Mouse (Mus musculus) forebrain, embryonic 16.5 days (tissue): ENCODE data around the gene Slc44a5. TPM values are rescaled to one million over a fixed set of nuclear protein-coding genes. Genes with fewer than 3 reads are reported as not detected.

Experiments used
- ATAC-seq: fragments of 200-750 bp; cut with Nextera tagmentation; 2 replicates; pipeline ENCODE4 v1.8.0; 2017; ENCODE audit warnings: mild to moderate bottlenecking, moderate library complexity
- H3K27ac ChIP-seq: fragments of 300-500 bp; sonication (generic); 2 replicates; pipeline ENCODE4 v1.5.1; 2014; ENCODE audit warnings: low read length, control low read depth
- H3K27me3 ChIP-seq: fragments of 300-500 bp; sonication (generic); replicated peaks from 2 replicates; pipeline ENCODE4 v1.6.1; 2014; ENCODE audit warnings: low read length; ENCODE audit not compliant: control insufficient read depth, insufficient read depth
- H3K36me3 ChIP-seq: fragments of 300-500 bp; sonication (generic); 2 replicates; pipeline ENCODE4 v1.6.1; 2014; ENCODE audit not compliant: control insufficient read depth, insufficient read depth
- H3K4me1 ChIP-seq: fragments of 300-500 bp; sonication (generic); replicated peaks from 2 replicates; pipeline ENCODE4 v1.6.1; 2014; ENCODE audit warnings: low read length; ENCODE audit not compliant: control insufficient read depth, insufficient read depth
- H3K4me2 ChIP-seq: fragments of 300-500 bp; sonication (generic); 2 replicates; pipeline ENCODE4 v1.6.1; 2014; ENCODE audit warnings: mild to moderate bottlenecking, low read length, control low read depth
- H3K4me3 ChIP-seq: fragments of 300-500 bp; sonication (generic); replicated peaks from 2 replicates; pipeline ENCODE4 v1.5.1; 2014; ENCODE audit warnings: mild to moderate bottlenecking, low read length, control low read depth
- H3K9ac ChIP-seq: fragments of 300-500 bp; sonication (generic); replicated peaks from 2 replicates; pipeline ENCODE4 v1.6.1; 2014; ENCODE audit warnings: low read depth, low read length, control low read depth
- H3K9me3 ChIP-seq: fragments of 300-500 bp; sonication (generic); 2 replicates; pipeline ENCODE4 v1.6.1; 2016; ENCODE audit warnings: low read length; ENCODE audit not compliant: control insufficient read depth
- WGBS: fragments of 180-500 bp; shearing (Covaris S2); extraction: QIAGEN DNeasy Blood & Tissue Kit; methylation state at CpG from one replicate; pipeline ENCODE4 v1.1.7; 2014; 5-methylcytosine and 5-hydroxymethylcytosine counted together
- polyA plus RNA-seq: library from polyadenylated mRNA; unstranded; fragments of >200 nt; fragmentation: Nextera tagmentation; extraction: Ambion mirVana; gene quantifications from 2 replicates; pipeline ENCODE4 v1.2.1, GENCODE M21; 2015

The Slc44a5 gene
- polyA plus RNA-seq, 1 experiment from 2014 or later: 9.1 TPM

DNA sequence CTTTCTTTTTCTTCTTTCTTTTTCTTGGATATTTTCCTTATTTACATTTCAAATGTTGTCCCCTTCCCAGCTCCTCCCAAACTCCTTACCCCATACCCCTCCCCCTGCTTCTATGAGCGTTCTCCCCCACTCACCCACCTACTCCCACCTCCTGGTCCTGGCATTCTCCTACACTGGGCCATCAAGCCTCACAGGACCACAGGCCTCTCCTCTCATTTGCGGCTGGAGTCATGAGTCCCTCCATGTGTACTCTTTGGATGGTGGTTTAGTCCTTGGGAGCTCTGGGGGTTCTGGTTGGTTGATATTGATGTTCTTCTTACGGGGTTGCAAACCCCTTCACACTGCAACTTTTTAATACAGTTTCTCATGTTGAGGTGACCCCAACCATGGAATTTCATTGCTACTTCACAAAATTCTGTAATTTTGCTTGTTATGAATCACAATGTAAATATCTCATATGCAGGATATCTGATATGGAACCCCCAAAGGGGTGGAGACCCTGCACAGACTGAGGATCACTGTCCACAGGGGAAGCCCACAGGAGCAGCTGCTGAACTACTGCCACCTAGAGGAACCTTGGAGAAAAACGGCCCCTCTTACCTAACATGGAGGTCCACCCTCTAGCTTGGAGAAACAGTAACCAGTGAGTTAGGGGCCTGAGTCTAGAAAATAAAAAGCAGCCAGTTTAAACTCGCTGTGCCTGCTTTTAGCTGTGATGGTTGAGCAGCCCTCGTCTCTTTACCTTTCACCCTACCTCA is 11.4 kb upstream of the Slc44a5 start:
- H3K27ac ChIP-seq: no peak overlapping the region
- no peaks in the 10 kb centered on the region for H3K4me1 ChIP-seq
- H3K4me3 ChIP-seq: no peak overlapping the region
- no peak overlapping the region for H3K4me2 ChIP-seq
- WGBS: 72% methylated on average over 6 of the region's 6 CpGs
- no peaks in the 10 kb centered on the region for H3K36me3 ChIP-seq
- no peak for ATAC-seq
- H3K9me3 ChIP-seq: no peaks in the 10 kb centered on the region
- H3K27me3 ChIP-seq: no peaks in the 10 kb centered on the region
- no peak overlapping the region for H3K9ac ChIP-seq

DNA sequence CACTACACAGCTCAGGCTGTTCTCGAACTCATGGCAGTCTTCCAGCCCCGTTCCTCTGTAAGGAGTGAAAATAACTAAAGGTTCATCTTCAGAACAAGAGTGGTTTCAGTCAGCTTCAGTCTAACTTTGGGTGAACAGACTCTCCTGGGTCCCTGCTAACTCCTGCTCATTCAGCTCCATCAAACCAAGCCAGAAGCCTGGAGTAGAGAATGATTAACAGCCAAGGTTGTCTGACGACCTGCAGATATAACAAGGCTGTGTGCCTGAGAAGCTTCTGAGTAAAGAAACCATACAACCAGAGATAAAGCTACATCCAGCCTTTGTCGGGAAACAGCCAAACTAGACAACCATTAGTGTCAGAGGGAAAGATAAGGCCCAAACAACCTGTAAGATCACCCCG is 5.8 kb upstream of the Slc44a5 start:
- Histone ChIP-seq H3K27me3 (no peaks in the 10 kb centered on the region), H3K27ac (no peak overlapping the region), H3K36me3 (no peaks in the 10 kb centered on the region), H3K4me3 (no peak overlapping the region), H3K9me3 (no peaks in the 10 kb centered on the region), H3K9ac (no peak overlapping the region), H3K4me2 (no peak overlapping the region), H3K4me1 (no peaks in the 10 kb centered on the region)
- 91% methylated on average over 5 of the region's 5 CpGs for WGBS
- no peak for ATAC-seq

DNA sequence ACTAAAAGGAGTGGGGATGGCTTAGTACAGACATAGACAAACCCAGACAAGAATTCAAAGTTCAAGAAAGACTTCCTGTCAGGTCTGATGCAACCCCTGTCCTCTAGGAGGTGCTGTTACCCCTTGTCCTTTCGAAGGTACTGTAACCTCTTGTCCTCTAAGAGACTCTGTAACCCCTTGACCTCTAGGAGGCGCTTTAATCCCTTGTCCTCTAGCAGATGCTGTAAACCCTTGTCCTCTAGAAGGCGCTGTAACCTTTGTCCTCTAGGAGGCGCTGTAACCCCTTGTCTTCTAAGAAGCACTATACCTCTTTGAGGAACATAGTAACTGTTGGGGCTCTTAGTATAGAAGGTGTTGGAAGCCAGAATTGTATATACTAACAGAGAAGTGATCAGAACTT is 4.7 kb upstream of the Slc44a5 start:
- H3K27me3 ChIP-seq: no peaks in the 10 kb centered on the region
- no peak overlapping the region for H3K9ac ChIP-seq
- no peaks in the 10 kb centered on the region for H3K36me3 ChIP-seq
- no peak overlapping the region for H3K27ac ChIP-seq
- H3K4me2 ChIP-seq: no peak overlapping the region
- H3K4me1 ChIP-seq: no peaks in the 10 kb centered on the region
- no peaks in the 10 kb centered on the region for H3K9me3 ChIP-seq
- ATAC-seq: no peak
- H3K4me3 ChIP-seq: no peak overlapping the region
- 34% methylated on average over 4 of the region's 4 CpGs for WGBS

DNA sequence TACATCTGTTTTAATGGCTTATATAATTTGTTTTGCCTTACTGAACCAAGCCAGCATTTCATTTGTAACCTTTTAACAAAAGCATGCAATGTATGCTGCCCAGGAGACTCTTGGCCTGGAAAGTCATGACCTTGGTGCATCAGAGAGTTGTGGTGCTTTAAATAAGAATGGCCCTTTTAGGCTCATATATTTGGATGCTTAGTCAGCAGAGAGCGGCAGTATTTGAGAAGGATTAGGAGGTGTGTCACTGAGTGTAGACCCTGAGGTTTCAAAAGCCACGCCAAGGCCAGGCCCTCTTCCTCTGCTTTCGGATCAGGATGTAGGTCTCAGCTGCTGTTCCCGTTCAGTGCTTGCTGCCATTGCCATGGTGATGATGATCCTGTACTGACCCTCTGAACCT is 3.8 kb upstream of the Slc44a5 start:
- Histone ChIP-seq H3K4me2 (no peak overlapping the region), H3K27ac (no peak overlapping the region), H3K4me3 (no peak overlapping the region), H3K9ac (no peak overlapping the region), H3K36me3 (no peaks in the 10 kb centered on the region), H3K4me1 (peaks cover 6% of the 10 kb centered on the region), H3K27me3 (no peaks in the 10 kb centered on the region), H3K9me3 (no peaks in the 10 kb centered on the region)
- WGBS: 89% methylated on average over 4 of the region's 4 CpGs
- no peak for ATAC-seq

DNA sequence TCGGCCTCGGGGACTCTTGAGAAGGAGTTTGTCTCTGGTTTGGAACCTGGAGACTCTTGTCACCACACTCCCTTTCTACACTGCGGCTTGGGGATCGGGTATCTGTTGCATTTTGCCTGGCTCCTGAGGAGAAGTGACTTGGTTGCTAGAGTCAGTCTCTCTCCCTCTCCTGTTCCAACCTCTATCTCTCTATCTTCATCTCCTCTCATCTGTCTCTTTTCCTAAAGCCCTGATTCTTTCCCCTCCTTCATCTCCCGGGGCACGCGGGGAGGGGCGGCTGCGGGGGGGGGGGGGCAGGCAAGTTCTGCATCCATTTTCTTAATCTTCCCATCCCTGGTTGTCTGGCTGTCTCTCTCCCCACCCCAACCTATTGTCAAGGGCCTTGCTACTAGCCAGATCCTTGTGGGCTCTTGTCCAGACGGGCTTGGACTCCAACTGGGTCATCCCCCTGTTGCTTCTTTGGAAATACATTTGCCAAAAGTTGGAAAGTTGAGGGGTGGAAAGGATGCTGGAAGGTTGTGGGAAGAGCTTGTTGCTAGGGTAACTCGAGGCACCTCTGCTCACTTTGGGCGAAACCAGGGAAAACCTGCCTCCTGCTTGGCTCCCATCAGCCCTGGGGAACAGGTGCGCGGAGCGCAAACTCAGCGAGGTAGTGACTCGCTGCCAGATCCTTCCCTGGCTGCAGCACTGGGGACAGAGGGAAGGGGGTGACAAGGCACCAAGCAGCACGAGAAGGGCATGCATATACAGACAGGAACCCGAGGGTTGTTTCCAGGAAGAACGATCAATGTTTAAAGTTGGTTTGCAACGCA is 919 bp downstream of the Slc44a5 start:
- ATAC-seq: peak; percentile 21
- H3K4me2 ChIP-seq: peak overlapping the region; percentile 94
- WGBS: 2% methylated on average over 21 of the region's 21 CpGs

DNA sequence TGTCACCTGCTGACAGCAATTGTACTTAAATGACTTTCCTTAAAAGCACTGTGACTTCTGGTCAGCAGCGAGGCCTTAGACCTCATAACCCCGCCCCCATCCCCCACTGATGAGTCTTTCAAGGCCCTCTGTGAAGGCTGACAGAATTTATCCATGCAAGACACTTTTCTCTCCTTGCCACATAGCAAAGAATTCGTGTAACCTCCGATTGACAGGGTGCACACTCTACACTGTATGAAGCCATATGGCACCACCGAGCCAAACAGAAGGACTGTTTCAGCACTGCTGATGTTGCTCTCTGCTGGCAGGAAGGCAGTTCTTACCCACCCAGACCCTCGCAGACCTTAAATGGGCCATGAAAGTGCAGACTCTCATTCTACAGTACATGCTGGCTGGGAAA is 1.8 kb downstream of the Slc44a5 start:
- no peaks in the 10 kb centered on the region for H3K36me3 ChIP-seq

More for the DNA sequence above, 919 bp downstream of the Slc44a5 start:
- Histone ChIP-seq H3K27ac (peak overlapping the region; percentile 2; the same call in 1 of the 2 replicates), H3K9me3 (no peaks in the 10 kb centered on the region), H3K4me1 (peaks cover 17% of the 10 kb centered on the region), H3K27me3 (no peaks in the 10 kb centered on the region), H3K4me3 (peak overlapping the region; percentile 58), H3K36me3 (no peaks in the 10 kb centered on the region), H3K9ac (peak overlapping the region; percentile 76)

DNA sequence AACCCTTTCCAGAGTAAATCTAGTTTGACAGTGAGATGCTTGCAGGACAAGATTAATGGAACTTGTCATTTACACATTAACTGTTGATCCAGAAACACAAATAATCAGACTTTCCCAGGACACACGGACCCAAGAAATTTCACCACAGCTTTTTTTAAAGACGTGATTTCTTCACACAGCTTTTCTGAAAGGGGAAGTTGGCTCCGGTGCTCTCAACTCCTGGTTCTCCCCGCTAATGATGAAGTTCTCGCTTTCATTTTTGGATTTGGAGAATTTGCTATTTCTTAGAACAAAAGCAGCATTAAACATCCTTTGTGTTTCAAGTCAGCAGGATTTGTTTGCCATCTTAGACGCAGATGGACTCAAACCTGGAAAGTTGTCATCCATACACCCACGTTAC is 2.6 kb downstream of the Slc44a5 start:
- Histone ChIP-seq H3K36me3 (no peaks in the 10 kb centered on the region), H3K27ac (no peak overlapping the region), H3K4me1 (peaks cover 17% of the 10 kb centered on the region), H3K4me2 (no peak overlapping the region), H3K9ac (no peak overlapping the region), H3K27me3 (no peaks in the 10 kb centered on the region), H3K4me3 (no peak overlapping the region), H3K9me3 (no peaks in the 10 kb centered on the region)
- WGBS: 82% methylated on average over 7 of the region's 7 CpGs
- ATAC-seq: no peak

More for the DNA sequence above, 1.8 kb downstream of the Slc44a5 start:
- ATAC-seq: peak; percentile 55
- Histone ChIP-seq H3K4me2 (peak overlapping the region; percentile 94), H3K27ac (no peak overlapping the region), H3K9ac (no peak overlapping the region), H3K9me3 (no peaks in the 10 kb centered on the region), H3K4me1 (peaks cover 17% of the 10 kb centered on the region), H3K4me3 (peak overlapping the region; percentile 58), H3K27me3 (no peaks in the 10 kb centered on the region)
- WGBS: 4% methylated on average over 6 of the region's 6 CpGs

DNA sequence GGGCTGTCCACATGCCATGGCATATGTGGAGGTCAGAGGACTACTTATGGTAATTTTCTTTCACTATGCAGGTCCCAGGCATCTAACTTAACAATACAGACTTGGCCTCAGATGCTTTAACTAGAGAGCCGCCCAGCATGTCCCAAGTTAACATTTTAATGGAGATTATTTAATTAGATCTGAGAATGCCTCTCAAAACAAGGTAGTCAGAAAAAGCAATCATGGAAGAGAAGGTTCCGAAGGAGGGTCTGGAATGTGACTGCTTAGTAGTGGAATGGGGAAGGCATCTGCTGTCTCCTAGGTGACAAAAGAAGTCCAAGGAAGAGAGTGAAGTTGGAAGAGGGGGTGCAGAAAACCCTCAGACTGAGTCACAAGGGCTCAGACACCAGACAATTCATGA is 7.4 kb downstream of the Slc44a5 start:
- Histone ChIP-seq H3K9me3 (no peaks in the 10 kb centered on the region), H3K27me3 (no peaks in the 10 kb centered on the region), H3K4me1 (no peaks in the 10 kb centered on the region), H3K9ac (no peak overlapping the region), H3K4me2 (no peak overlapping the region), H3K4me3 (no peak overlapping the region), H3K27ac (no peak overlapping the region), H3K36me3 (no peaks in the 10 kb centered on the region)
- no peak for ATAC-seq
- WGBS: 30% methylated on average over 2 of the region's 2 CpGs

DNA sequence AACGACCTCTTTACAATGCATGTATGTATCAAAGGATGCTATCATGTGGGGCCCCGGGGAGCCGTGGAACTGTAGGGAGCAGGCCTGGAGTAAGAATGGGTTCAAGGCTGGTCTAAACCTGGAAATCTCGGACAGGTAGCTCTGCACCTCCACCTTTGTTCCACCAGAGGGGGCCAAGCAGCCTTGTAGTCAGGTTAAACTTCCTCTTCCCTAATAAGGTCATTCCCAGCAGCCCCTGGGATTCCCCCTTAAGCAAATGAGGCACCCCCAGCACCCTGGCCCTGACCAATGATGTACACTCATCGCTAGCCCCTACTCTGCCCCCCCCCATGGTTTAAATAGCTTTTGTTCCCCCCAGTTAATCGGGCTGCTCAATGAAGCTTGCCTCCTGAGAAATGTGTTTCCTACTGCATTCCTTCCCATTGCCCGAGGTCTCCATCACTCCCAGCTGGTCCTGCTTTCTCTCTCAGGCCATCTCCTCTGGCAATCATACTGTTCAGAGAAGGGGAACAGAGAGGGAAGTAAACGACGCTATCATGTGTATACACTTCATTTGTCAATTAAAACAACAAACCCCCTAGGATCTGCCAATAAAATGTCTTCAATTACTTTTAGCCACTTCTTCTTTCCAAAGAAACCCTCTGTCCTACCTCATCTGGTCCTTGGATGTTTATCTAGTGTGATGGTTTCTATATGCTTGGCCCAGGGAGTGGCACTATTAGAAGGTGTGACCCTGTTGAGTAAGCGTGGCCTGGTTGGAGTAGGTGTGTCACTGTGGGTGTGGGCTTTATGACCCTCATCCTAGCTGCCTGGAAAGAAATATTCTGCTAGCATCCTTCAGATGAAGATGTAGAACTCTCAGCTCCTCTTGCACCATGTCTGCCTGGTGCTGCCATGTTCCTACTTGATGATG is 11.4 kb downstream of the Slc44a5 start:
- H3K27me3 ChIP-seq: no peaks in the 10 kb centered on the region
- H3K9ac ChIP-seq: no peak overlapping the region
- ATAC-seq: peak; percentile 28; the same call in 1 of the 2 replicates
- H3K27ac ChIP-seq: no peak overlapping the region
- H3K36me3 ChIP-seq: no peaks in the 10 kb centered on the region
- H3K4me3 ChIP-seq: no peak overlapping the region
- no peak overlapping the region for H3K4me2 ChIP-seq
- 52% methylated on average over 10 of the region's 10 CpGs for WGBS
- H3K4me1 ChIP-seq: no peaks in the 10 kb centered on the region
- H3K9me3 ChIP-seq: no peaks in the 10 kb centered on the region
